Mouse (Mus musculus) MEL (cell line): ENCODE data around the gene Fam19a2. TPM values are rescaled to one million over a fixed set of nuclear protein-coding genes. Genes with fewer than 3 reads are reported as not detected.
A peak's percentile ranks its signal among the peaks of the same experiment; 100 is the strongest.

Experiments
- DNase-seq: peaks from one replicate; pipeline ENCODE4 v3.0.0; 2011; ENCODE audit warnings: low read depth, low spot score
- H3K27ac ChIP-seq: 2 replicates; pipeline ENCODE4 v1.5.1; 2012; ENCODE audit warnings: low read depth, mild to moderate bottlenecking, control low read depth, low read length, moderate library complexity; ENCODE audit not compliant: control insufficient read depth
- H3K27me3 ChIP-seq, 2 experiments: fragments of 150-350 bp in 1 of 2; sonication (generic) in 1 of 2; 2 replicates each; pipeline ENCODE4 v1.6.1; 2012; ENCODE audit warnings: low read length in 2 of 2, mild to moderate bottlenecking in 2 of 2, improper control_type of control experiment in 1 of 2, moderate library complexity in 1 of 2; ENCODE audit not compliant: insufficient read depth in 2 of 2, control insufficient read depth in 1 of 2
- H3K36me3 ChIP-seq, 2 experiments: 2 replicates each; pipeline ENCODE4 v1.6.1; 2012 to 2014; ENCODE audit warnings: low read length in 2 of 2, improper control_type of control experiment in 1 of 2, inconsistent platforms in 1 of 2, mild to moderate bottlenecking in 1 of 2; ENCODE audit not compliant: insufficient read depth in 2 of 2, control insufficient read depth in 1 of 2
- H3K4me1 ChIP-seq, 2 experiments: fragments of 150-350 bp in 1 of 2; sonication (generic) in 1 of 2; 2 replicates each; pipeline ENCODE4 v1.6.1; 2012; ENCODE audit warnings: low read length in 2 of 2, improper control_type of control experiment in 1 of 2, mild to moderate bottlenecking in 1 of 2; ENCODE audit not compliant: insufficient read depth in 2 of 2, control insufficient read depth in 1 of 2
- H3K4me3 ChIP-seq, 2 experiments: fragments of 150-350 bp in 1 of 2; sonication (generic) in 1 of 2; 2 replicates each; pipeline ENCODE4 v1.5.1; 2012; ENCODE audit warnings: low read depth in 2 of 2, low read length in 2 of 2, mild to moderate bottlenecking in 2 of 2, moderate library complexity in 2 of 2, control low read depth in 1 of 2, improper control_type of control experiment in 1 of 2; ENCODE audit not compliant: control insufficient read depth in 1 of 2, insufficient read depth in 1 of 2
- H3K79me2 ChIP-seq: 2 replicates; pipeline ENCODE4 v1.6.1; 2012; ENCODE audit warnings: mild to moderate bottlenecking, low read length, moderate library complexity; ENCODE audit not compliant: control insufficient read depth, poor library complexity, insufficient read depth
- H3K9ac ChIP-seq: 2 replicates; pipeline ENCODE4 v1.6.1; 2012; ENCODE audit warnings: low read depth, mild to moderate bottlenecking, control low read depth, low read length, moderate library complexity; ENCODE audit not compliant: control insufficient read depth, poor library complexity, severe bottlenecking
- H3K9me3 ChIP-seq: fragments of 150-350 bp; sonication (generic); replicated peaks from 2 replicates; pipeline ENCODE4 v1.6.1; 2012; ENCODE audit warnings: mild to moderate bottlenecking, low read length, improper control_type of control experiment, moderate library complexity; ENCODE audit not compliant: insufficient read depth
- CHD2 ChIP-seq: IDR thresholded peaks from 2 replicates; pipeline ENCODE4 v1.6.1; 2011; ENCODE audit warnings: low read length, improper control_type of control experiment
- CTCF ChIP-seq, 3 experiments: IDR thresholded peaks in 2 of 3; conservative IDR thresholded peaks in 1 of 3; 2 replicates each; pipeline ENCODE4 v1.5.1; 2011 to 2012; ENCODE audit warnings: low read length in 3 of 3, low read depth in 2 of 3, mild to moderate bottlenecking in 2 of 3, improper control_type of control experiment in 1 of 3, inconsistent platforms in 1 of 3, mixed read lengths in 1 of 3, moderate library complexity in 1 of 3; ENCODE audit not compliant: control insufficient read depth in 1 of 3, insufficient read depth in 1 of 3, poor library complexity in 1 of 3, severe bottlenecking in 1 of 3
- ELF1 ChIP-seq: IDR thresholded peaks from 2 replicates; pipeline ENCODE4 v1.6.1; 2014; ENCODE audit warnings: low read depth, mild to moderate bottlenecking, inconsistent platforms, low read length, improper control_type of control experiment, moderate library complexity
- EP300 ChIP-seq, 2 experiments: IDR thresholded peaks; 2 replicates each; pipeline ENCODE4 v1.6.1; 2011; ENCODE audit warnings: improper control_type of control experiment in 2 of 2, low read length in 2 of 2, low read depth in 1 of 2, mild to moderate bottlenecking in 1 of 2
- HCFC1 ChIP-seq: IDR thresholded peaks from 2 replicates; pipeline ENCODE4 v1.6.1; 2012; ENCODE audit warnings: low read depth, mild to moderate bottlenecking, inconsistent platforms, low read length, improper control_type of control experiment, moderate library complexity
- KAT2A ChIP-seq: conservative IDR thresholded peaks from 2 replicates; pipeline ENCODE4 v1.6.1; 2012; ENCODE audit warnings: low read depth, low read length, improper control_type of control experiment, inconsistent platforms
- MAFK ChIP-seq: IDR thresholded peaks from 2 replicates; pipeline ENCODE4 v1.6.1; 2011; ENCODE audit warnings: low read depth, mild to moderate bottlenecking, low read length, improper control_type of control experiment, borderline replicate concordance
- MAX ChIP-seq: IDR thresholded peaks from 2 replicates; pipeline ENCODE4 v1.6.1; 2011; ENCODE audit warnings: low read length, improper control_type of control experiment
- MAZ ChIP-seq: IDR thresholded peaks from 2 replicates; pipeline ENCODE4 v1.6.1; 2012; ENCODE audit warnings: low read depth, mild to moderate bottlenecking, inconsistent platforms, low read length, improper control_type of control experiment
- MEF2A ChIP-seq: IDR thresholded peaks from 2 replicates; pipeline ENCODE4 v1.6.1; 2014; ENCODE audit warnings: low read depth, mild to moderate bottlenecking, inconsistent platforms, low read length, improper control_type of control experiment; ENCODE audit not compliant: poor library complexity, insufficient replicate concordance, severe bottlenecking; ENCODE audit errors: extremely low read depth
- MYB ChIP-seq: IDR thresholded peaks from 2 replicates; pipeline ENCODE4 v1.6.1; 2011; ENCODE audit warnings: mild to moderate bottlenecking, low read depth, low read length, improper control_type of control experiment
- MYC ChIP-seq: IDR thresholded peaks from 2 replicates; pipeline ENCODE4 v1.6.1; 2011; ENCODE audit warnings: low read depth, mild to moderate bottlenecking, low read length, improper control_type of control experiment, moderate library complexity
- POLR2A ChIP-seq, 2 experiments: IDR thresholded peaks; 2 replicates each; pipeline ENCODE4 v1.6.1; 2011 to 2012; ENCODE audit warnings: low read length in 2 of 2, mild to moderate bottlenecking in 2 of 2, control low read depth in 1 of 2, improper control_type of control experiment in 1 of 2, low read depth in 1 of 2, moderate library complexity in 1 of 2; ENCODE audit not compliant: control insufficient read depth in 1 of 2, insufficient read depth in 1 of 2, poor library complexity in 1 of 2
- RAD21 ChIP-seq: IDR thresholded peaks from 2 replicates; pipeline ENCODE4 v1.6.1; 2011; ENCODE audit warnings: mild to moderate bottlenecking, low read depth, low read length, improper control_type of control experiment
- RCOR1 ChIP-seq: IDR thresholded peaks from 2 replicates; pipeline ENCODE4 v1.6.1; 2012; ENCODE audit warnings: low read depth, mild to moderate bottlenecking, inconsistent platforms, low read length, improper control_type of control experiment
- SMC3 ChIP-seq: IDR thresholded peaks from 2 replicates; pipeline ENCODE4 v1.6.1; 2011; ENCODE audit warnings: low read depth, low read length, improper control_type of control experiment
- TBP ChIP-seq: IDR thresholded peaks from 2 replicates; pipeline ENCODE4 v1.8.0; 2011; ENCODE audit warnings: low read depth, low read length, improper control_type of control experiment
- TCF12 ChIP-seq: IDR thresholded peaks from 2 replicates; pipeline ENCODE4 v1.6.1; 2014; ENCODE audit warnings: low read depth, mild to moderate bottlenecking, inconsistent platforms, low read length, improper control_type of control experiment, moderate library complexity
- UBTF ChIP-seq: IDR thresholded peaks from 2 replicates; pipeline ENCODE4 v1.6.1; 2012; ENCODE audit warnings: low read depth, mild to moderate bottlenecking, inconsistent platforms, low read length, improper control_type of control experiment, moderate library complexity, borderline replicate concordance; ENCODE audit not compliant: insufficient read depth
- USF1 ChIP-seq: IDR thresholded peaks from 2 replicates; pipeline ENCODE4 v1.6.1; 2014; ENCODE audit warnings: low read depth, mild to moderate bottlenecking, inconsistent platforms, low read length, improper control_type of control experiment, moderate library complexity
- ZC3H11A ChIP-seq: IDR thresholded peaks from 2 replicates; pipeline ENCODE4 v1.6.1; 2012; ENCODE audit warnings: low read depth, mild to moderate bottlenecking, inconsistent platforms, low read length, improper control_type of control experiment
- ZKSCAN1 ChIP-seq: IDR thresholded peaks from 2 replicates; pipeline ENCODE4 v1.6.1; 2012; ENCODE audit warnings: low read depth, mild to moderate bottlenecking, inconsistent platforms, low read length, improper control_type of control experiment, moderate library complexity
- ZNF384 ChIP-seq: IDR thresholded peaks from 2 replicates; pipeline ENCODE4 v1.6.1; 2012; ENCODE audit warnings: low read depth, mild to moderate bottlenecking, inconsistent platforms, low read length, improper control_type of control experiment
- polyA plus RNA-seq, 2 experiments: library from polyadenylated mRNA; stranded (reverse) in 1 of 2; unstranded in 1 of 2; fragments of >175 nt in 1 of 2; fragments of >200 nt in 1 of 2; gene quantifications; 2 replicates each; pipeline versions ENCODE4 v1.2.1 to v1.2.4; 2012; ENCODE audit warnings: low replicate concordance in 2 of 2, low read depth in 1 of 2; ENCODE audit not compliant: insufficient read length in 2 of 2, insufficient read depth in 1 of 2, missing spikeins in 1 of 2
- total RNA-seq: library from RNA; depleted of rRNA; stranded (reverse); fragments of 300-350 nt; gene quantifications from 2 replicates; pipeline ENCODE4 v1.2.3, GENCODE M21; 2012

Fam19a2 gene
- total and polyA plus RNA-seq, 3 experiments = not detected

DNA sequence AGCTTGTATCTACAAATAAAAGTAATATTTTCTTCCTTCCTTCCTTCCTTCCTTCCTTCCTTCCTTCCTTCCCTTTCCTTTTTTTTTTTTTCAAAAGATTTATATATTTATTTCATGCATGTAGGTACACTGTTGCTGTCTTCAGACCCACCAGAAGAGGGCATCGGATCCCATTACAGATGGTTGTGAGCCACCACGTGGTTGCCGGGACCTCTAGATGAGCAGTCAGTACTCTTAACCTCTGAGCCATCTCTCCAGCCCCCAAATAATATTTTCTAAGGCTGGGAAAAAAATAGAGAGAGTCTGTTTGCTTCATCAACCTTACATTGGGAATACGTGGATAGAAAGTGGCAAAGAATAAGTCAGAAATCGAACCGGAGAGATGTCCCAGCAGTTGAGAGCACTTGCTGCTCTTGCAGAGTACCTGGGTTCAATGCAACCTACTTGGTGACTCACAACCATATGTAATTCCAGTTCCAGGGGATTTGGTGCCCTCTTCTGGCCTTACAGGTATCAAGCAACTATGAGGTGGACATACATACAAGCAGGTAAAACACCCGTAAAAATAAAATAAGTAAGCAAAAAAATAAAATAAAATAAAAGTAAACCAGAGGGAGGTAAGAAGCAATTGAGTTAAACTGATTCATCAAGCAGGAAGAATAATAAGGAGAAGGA is 8.0 kb upstream of the Fam19a2 start:
- DNase-seq = peak; percentile 71
- TF ChIP-seq MYC (peak; percentile 78), ZNF384 (peak; percentile 38; the same call in 1 of the 2 replicates), SMC3 (peak; percentile 58), RAD21 (peak; percentile 68), MEF2A (no peak), CHD2 (no peak), CTCF (IDR thresholded peaks at IDR 0.05 in 2 of 3, conservative IDR thresholded peaks at IDR 0.05 in 1 of 3; ENCODE audit: control insufficient read depth in 1 of 3, insufficient read depth in 1 of 3, low read depth in 2 of 3, low read length in 3 of 3, poor library complexity in 1 of 3, severe bottlenecking in 1 of 3) (peak; percentile 30 to 58 (median 32)), MAX (0 out of 2 replicates have a peak, but pooled peaks have one; percentile 21), USF1 (peak; percentile 52; the same call in 1 of the 2 replicates), ZC3H11A (peak; percentile 51)
- Histone ChIP-seq H3K9me3 (no peaks in the 10 kb centered on the region), H3K27ac (no peak overlapping the region), H3K79me2 (no peaks in the 10 kb centered on the region), H3K4me3 (no peak overlapping the region), H3K4me1 (no peaks in the 10 kb centered on the region), H3K9ac (no peak overlapping the region), H3K36me3 (no peaks in the 10 kb centered on the region), H3K27me3 (no peaks in the 10 kb centered on the region; a peak in 1 of 4 replicates)

DNA sequence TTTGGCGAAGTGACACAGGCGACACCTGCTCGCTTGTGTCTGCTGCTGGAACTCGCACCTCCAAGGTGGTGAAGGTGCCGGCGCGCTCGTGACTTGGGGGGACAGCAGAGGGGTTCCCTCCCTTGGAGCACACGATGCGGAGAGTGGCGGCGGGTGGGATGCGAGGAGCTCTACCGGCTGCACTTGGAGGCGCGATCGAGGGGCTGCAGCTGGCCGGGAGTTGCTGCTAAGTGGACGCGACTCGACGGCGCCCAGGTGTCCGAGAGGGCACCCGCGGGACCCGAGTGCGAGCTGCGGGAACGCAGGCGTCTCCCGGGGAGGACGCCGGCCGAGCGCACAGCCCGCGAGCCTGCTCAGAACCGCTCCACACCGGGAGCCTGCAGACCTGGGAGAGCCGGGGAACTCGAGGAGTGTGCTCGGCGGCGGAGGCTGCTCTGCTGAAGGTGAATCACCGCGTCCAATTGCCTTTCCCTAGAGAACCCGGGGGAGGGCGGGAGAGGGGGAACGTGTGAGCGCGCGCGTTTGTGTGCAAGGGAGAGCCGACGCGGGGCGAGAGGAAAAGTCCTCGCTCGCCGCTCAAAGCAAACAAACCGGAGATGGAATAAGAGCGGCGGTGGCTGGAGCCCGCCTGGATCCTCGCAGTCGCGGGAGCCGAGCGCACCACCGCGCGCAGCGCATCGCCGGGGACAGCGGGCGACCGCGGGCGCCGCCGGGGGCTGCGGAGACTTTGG is 830 bp downstream of the Fam19a2 start:
- DNase-seq = no peak
- Histone ChIP-seq H3K27me3 (no peaks in the 10 kb centered on the region; a peak in 2 of 4 replicates), H3K79me2 (no peaks in the 10 kb centered on the region), H3K4me3 (no peak overlapping the region), H3K36me3 (no peaks in the 10 kb centered on the region), H3K9ac (no peak overlapping the region), H3K27ac (no peak overlapping the region), H3K4me1 (no peaks in the 10 kb centered on the region), H3K9me3 (no peaks in the 10 kb centered on the region)
- no peak for TF ChIP-seq RCOR1
- no peak for TF ChIP-seq CHD2
- no peak for TF ChIP-seq POLR2A (IDR thresholded peaks at IDR 0.05; ENCODE audit: control insufficient read depth in 1 of 2, insufficient read depth in 1 of 2, low read depth in 1 of 2, low read length in 2 of 2, poor library complexity in 1 of 2)
- no peak for TF ChIP-seq ZNF384
- no peak for TF ChIP-seq TBP
- TF ChIP-seq ZKSCAN1 = no peak
- no peak for TF ChIP-seq TCF12
- TF ChIP-seq HCFC1 = no peak
- TF ChIP-seq SMC3 = no peak
- no peak for TF ChIP-seq MYB
- TF ChIP-seq ZC3H11A = no peak
- no peak for TF ChIP-seq MAFK
- no peak for TF ChIP-seq MEF2A
- TF ChIP-seq EP300 (IDR thresholded peaks at IDR 0.05; ENCODE audit: low read depth in 1 of 2, low read length in 2 of 2) = no peak
- no peak for TF ChIP-seq UBTF
- no peak for TF ChIP-seq ELF1
- TF ChIP-seq KAT2A = no peak
- TF ChIP-seq MAZ = no peak
- TF ChIP-seq MAX = no peak
